Mouse (Mus musculus) embryonic facial prominence, embryonic 10.5 days (tissue): Measurements from ENCODE around the gene Lzic. TPM values are rescaled to one million over a fixed set of nuclear protein-coding genes. Genes with fewer than 3 reads are reported as not detected.
"Not testable (repeated sequence)": the region's sequence is repeated elsewhere in the genome, so short reads cannot be mapped to it uniquely, and the experiment has no call there.

ENCODE experiments used
- DNase-seq: peaks from one replicate; pipeline ENCODE4 v3.0.0-alpha.2; 2017; ENCODE audit warnings: low spot score
- H3K27ac ChIP-seq: fragments of 300-500 bp; sonication (generic); replicated peaks from 2 replicates; pipeline ENCODE4 v1.5.1; 2016; ENCODE audit warnings: mild to moderate bottlenecking
- H3K27me3 ChIP-seq: fragments of 300-500 bp; sonication (generic); replicated peaks from 2 replicates; pipeline ENCODE4 v1.6.1; 2016; ENCODE audit warnings: low read depth, mild to moderate bottlenecking; ENCODE audit not compliant: poor library complexity, severe bottlenecking
- H3K36me3 ChIP-seq: fragments of 300-500 bp; sonication (generic); replicated peaks from 2 replicates; pipeline ENCODE4 v1.6.1; 2016; ENCODE audit warnings: mild to moderate bottlenecking, moderate library complexity
- H3K4me1 ChIP-seq: fragments of 300-500 bp; sonication (generic); 2 replicates; pipeline ENCODE4 v1.6.1; 2016
- H3K4me3 ChIP-seq: fragments of 300-500 bp; sonication (generic); 2 replicates; pipeline ENCODE4 v1.5.1; 2016; ENCODE audit warnings: mild to moderate bottlenecking, moderate library complexity
- H3K9me3 ChIP-seq: fragments of 300-500 bp; sonication (generic); 2 replicates; pipeline ENCODE4 v1.6.1; 2016; ENCODE audit warnings: mild to moderate bottlenecking
- WGBS: fragments of 180-500 bp; shearing (Covaris S2); methylation state at CpG from one replicate; pipeline ENCODE4 v1.1.7; 2016; 5-methylcytosine and 5-hydroxymethylcytosine counted together
- polyA plus RNA-seq: library from polyadenylated mRNA; unstranded; fragments of >200 nt; fragmentation: Nextera tagmentation; extraction: Ambion mirVana; gene quantifications from 2 replicates; pipeline ENCODE4 v1.2.1, GENCODE M21; 2016

The Lzic gene
- polyA plus RNA-seq, 1 experiment from 2014 or later: 53.2 TPM

DNA sequence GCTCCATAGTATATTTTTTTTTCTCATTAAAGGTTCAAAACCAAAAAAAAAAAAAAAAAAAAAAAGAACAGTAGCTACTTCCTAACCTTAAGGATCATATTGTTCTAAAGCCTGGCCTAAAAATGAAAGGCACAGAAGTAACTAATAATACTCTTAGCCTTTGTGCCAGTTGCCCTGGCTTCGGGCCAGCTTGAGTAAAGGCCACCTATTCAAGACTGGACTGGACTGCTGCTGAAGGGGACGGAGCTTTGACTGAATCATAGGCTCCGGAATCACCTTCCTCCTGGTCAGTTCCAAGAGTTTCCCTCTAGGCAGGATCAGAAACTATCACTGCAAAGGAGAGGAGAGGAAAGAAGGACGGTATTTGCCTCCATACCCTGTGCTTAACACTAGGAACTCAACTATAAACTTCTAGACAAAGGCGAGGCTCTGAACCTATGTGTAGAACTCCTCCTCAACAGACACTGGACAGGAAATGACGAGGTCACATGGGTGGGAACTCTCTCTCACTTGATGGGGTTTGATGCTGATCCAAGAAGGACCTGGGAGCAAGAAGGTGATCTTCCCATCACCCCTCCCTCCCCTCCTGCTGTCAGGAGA lies 27.1 kb upstream of the Lzic start:
- no peak for DNase-seq
- no peaks in the 10 kb centered on the region for H3K9me3 ChIP-seq
- no peaks in the 10 kb centered on the region for H3K4me1 ChIP-seq
- 82% methylated on average over 6 of the region's 6 CpGs for WGBS
- no peak overlapping the region for H3K27ac ChIP-seq
- H3K27me3 ChIP-seq: no peaks in the 10 kb centered on the region
- H3K36me3 ChIP-seq: no peaks in the 10 kb centered on the region
- H3K4me3 ChIP-seq: no peak overlapping the region

DNA sequence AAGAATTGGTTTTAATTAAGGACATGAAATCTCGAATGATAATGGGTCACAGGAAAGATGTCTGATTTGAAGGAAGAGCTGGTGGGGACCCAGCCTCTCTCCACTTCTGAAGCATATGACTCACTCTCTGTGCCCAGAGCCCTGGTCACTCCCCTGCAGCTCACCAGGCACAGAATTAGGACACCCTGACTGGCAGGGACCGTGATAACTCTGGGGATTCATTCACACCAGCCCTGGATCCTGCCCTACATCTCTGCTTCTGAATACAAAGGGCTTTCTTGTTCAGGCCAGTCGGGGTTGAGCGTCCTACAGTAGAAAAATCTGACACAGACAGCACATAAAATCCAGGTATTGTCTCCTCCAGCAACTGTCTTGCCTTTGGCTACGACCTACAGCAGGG lies 26.5 kb upstream of the Lzic start:
- Histone ChIP-seq H3K4me3 (no peak overlapping the region), H3K9me3 (no peaks in the 10 kb centered on the region), H3K4me1 (0 out of 2 replicates have a peak, but pooled peaks cover under 1% of the 10 kb centered on the region), H3K27me3 (no peaks in the 10 kb centered on the region), H3K36me3 (no peaks in the 10 kb centered on the region), H3K27ac (no peak overlapping the region)
- DNase-seq: no peak
- WGBS: 48% methylated on average over 5 of the region's 5 CpGs

DNA sequence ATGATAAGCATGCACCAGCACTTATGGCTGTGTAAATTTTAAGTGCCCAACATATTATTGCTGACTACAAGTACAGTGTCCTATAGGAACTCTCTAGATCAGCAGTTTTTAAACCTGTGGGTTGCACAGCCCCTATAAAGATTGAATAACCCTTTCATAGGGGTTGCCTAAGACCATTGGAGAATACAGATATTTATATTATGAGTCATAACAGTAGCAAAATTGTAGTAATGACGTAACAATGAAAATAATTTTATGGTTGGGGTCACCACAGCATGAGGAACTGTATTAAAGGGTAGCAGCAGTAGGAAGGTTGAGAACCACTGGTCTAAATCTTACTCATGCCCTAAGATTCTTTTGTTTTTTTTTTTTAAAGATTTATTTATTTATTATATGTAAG lies 25.6 kb upstream of the Lzic start:
- DNase-seq: no peak
- Histone ChIP-seq H3K9me3 (no peaks in the 10 kb centered on the region), H3K4me3 (no peak overlapping the region), H3K4me1 (0 out of 2 replicates have a peak, but pooled peaks cover 2% of the 10 kb centered on the region), H3K27me3 (no peaks in the 10 kb centered on the region), H3K36me3 (no peaks in the 10 kb centered on the region), H3K27ac (no peak overlapping the region)
- WGBS: 75% methylated on average over 1 of the region's 1 CpGs

DNA sequence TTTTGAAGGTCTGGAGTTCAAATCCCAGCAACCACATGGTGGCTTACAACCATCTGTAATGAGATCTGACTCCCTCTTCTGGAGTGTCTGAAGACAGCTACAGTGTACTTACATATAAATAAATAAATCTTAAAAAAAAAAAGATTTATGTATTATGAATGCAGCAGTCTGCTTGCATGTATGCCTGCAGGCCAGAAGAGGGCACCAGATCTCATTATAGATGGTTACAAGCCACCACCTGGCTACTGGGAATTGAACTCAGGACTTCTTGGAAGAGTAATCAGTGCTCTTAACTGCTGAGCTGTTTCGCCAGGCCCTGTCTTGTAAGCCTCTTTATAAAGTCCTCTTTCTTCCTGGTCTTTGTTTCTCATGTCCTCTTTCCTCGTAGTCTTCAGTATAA lies 24.6 kb upstream of the Lzic start:
- not testable (repeated sequence) for H3K27ac ChIP-seq, H3K4me3 ChIP-seq, DNase-seq, H3K36me3 ChIP-seq, H3K4me1 ChIP-seq, H3K27me3 ChIP-seq, H3K9me3 ChIP-seq
- 95% methylated on average over 2 of the region's 2 CpGs for WGBS

DNA sequence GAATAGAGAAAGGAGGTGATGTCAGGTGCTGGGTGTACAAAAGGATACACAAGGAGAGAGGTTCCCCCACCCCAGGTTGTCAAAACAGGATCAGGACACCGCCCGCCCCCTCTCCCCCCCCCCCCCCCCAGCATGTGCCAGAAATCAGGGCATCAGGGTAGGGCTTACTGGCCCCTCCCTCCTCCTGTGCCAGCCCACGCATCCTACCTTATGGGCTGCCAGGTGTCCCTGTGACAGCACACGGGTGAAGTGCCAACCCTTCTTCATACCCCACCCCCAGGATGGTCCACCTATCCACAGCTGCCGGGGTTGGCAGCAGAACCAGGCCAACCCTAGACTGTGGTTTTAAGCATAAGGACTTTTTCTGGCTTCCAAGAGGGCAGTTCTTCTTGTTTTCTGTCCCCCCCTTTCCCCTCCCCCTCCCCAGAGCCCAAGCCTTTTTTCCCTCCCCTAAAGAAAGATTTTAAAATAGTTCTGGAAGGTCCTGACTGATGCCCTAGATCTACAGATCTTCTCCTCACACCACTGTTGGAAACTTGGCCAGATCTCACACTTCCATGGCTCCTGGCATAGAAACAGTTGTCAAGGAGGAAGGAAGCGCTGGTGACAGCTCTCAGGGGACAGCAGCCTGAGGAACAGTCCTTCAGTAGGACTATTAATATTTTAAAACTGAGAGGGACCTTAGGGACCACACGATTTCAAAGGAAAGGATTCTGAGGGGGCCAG lies 23.3 kb upstream of the Lzic start:
- WGBS: 82% methylated on average over 7 of the region's 7 CpGs
- Histone ChIP-seq H3K9me3 (no peaks in the 10 kb centered on the region), H3K36me3 (peaks cover 8% of the 10 kb centered on the region; the same call in 1 of the 2 replicates), H3K27ac (no peak overlapping the region), H3K27me3 (no peaks in the 10 kb centered on the region), H3K4me3 (no peak overlapping the region), H3K4me1 (0 out of 2 replicates have a peak, but pooled peaks cover 2% of the 10 kb centered on the region)
- DNase-seq: no peak

DNA sequence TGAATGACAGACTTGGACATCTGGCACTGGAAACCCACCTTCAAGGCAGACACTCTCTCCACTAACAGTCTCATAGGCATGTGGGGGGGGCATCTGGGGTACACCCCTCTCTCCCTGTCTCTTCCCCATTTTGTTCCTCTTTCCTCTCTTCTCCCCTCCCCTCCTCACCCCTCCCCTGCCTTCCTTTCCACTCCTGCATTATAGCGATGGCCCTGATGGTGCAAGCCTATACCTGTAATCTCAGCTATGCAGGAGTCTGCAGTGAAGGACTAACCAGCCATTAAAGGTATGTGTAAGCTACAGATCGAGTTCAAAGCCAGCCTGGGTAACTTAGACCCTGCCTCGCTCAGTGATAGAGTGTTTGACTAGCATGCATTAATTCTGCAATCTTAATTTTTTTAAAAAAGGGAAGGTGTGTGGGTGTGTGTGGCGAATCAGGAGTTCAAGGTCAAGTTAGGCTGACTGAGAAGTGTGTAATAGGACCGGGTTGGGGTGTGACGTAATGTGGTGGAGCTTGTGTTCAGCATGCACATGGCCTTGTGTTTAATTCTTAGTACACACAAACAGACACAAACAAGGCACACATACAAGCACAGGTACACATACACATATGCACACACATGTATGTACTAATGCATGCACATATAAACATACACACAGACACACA lies 22.6 kb upstream of the Lzic start:
- Histone ChIP-seq H3K9me3 (no peaks in the 10 kb centered on the region), H3K4me1 (0 out of 2 replicates have a peak, but pooled peaks cover 2% of the 10 kb centered on the region), H3K36me3 (peaks cover 8% of the 10 kb centered on the region), H3K4me3 (no peak overlapping the region), H3K27ac (no peak overlapping the region), H3K27me3 (no peaks in the 10 kb centered on the region)
- DNase-seq: no peak
- 81% methylated on average over 6 of the region's 6 CpGs for WGBS

DNA sequence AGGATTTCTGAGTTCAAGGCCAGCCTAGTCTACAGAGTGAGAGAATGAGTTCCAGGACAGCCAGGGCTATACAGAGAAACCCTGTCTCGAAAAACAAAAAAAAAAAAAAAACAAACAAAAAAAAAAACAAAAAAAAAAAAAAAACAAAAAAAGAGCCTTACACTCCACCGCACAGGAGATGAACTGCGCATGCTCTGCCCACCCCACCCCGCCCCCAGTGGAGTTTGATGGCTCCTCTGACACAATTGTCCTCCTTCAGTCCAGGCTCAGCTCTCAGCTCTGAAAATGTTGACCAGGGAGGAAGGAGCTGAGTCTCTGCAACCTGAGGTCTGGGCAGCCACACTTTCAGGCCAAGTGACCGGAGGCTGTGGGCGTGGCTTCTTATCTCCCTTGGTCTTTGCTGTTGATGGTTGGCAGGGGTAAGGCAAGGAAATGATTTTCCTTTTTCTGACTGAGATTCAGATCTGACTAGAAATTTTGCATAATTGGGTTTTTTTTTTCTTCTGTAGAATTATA lies 21.5 kb upstream of the Lzic start:
- Histone ChIP-seq H3K27me3 (no peaks in the 10 kb centered on the region), H3K4me3 (no peak overlapping the region), H3K27ac (no peak overlapping the region), H3K36me3 (peaks cover 14% of the 10 kb centered on the region), H3K4me1 (0 out of 2 replicates have a peak, but pooled peaks cover 2% of the 10 kb centered on the region), H3K9me3 (no peaks in the 10 kb centered on the region)
- no peak for DNase-seq
- WGBS: 70% methylated on average over 6 of the region's 6 CpGs

DNA sequence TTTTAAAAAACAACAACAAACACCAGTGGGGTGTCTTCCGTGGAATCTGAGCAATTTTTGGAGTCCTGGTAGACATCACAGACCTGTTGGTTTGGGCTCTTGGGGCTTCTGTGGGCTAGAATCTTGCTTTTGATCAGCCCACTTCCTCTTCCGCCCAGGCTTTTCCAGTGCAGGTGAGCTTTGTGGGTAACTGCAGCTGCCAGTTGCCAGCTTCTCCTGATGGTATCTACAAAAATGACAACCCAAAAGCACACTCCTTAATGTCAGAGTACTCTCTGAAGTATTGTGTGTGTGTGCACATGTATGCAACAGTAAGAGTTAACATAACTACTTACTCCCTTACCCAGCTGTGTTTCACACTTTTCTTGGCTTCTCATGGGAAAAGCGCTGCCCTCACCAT lies 15.5 kb upstream of the Lzic start:
- WGBS: 95% methylated on average over 3 of the region's 3 CpGs
- Histone ChIP-seq H3K9me3 (no peaks in the 10 kb centered on the region; the same call in 1 of the 2 replicates), H3K4me3 (no peak overlapping the region), H3K4me1 (no peaks in the 10 kb centered on the region), H3K27ac (no peak overlapping the region), H3K36me3 (peaks cover 55% of the 10 kb centered on the region), H3K27me3 (no peaks in the 10 kb centered on the region)
- no peak for DNase-seq

DNA sequence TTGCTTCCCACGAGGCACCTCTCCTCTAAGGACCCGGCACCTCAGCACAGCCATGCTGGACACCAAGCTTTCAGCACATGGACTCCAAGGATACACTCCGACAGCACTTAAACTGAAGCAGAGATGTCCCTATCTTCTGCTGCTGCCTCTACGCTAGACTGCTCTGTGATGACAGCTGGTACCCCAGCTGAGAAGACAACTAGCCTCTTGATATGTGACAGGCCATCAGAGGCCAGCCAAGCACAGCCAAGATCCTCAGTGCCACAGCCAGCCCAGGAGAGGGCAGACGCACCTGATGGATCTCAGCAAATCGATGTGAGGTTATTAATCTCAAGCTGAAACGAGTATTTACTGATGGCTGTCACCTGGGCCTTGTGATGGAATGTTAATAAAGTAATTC lies 9.9 kb upstream of the Lzic start:
- 83% methylated on average over 7 of the region's 7 CpGs for WGBS

DNA sequence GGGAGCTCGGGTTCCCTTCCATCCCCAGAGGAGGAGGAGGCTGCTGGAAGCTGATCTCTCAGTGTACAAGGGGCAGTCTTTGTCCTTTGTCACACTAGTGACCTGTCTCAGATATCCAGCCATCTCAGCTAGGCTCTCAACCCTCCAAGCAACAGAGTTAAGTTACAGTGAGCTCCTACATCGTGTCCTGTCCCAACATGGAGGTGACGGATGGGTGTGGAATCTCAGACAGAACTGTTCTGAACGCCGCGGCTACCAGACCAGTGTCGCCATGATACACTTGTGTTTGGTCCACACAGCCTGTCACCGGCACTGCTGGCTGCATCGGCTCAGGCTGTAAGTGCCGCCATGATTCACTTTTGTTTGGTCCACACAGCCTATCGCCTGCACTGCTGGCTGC lies 8.0 kb upstream of the Lzic start, which contains the start of gene Tmem274:
Tmem274 (plus strand) TSS at position 301 of the 400 bp plus-strand sequence.
- Histone ChIP-seq H3K27me3 (no peaks in the 10 kb centered on the region), H3K9me3 (no peaks in the 10 kb centered on the region; the same call in 1 of the 2 replicates), H3K36me3 (peaks cover 29% of the 10 kb centered on the region), H3K4me3 (no peak within 1 kb of the TSS), H3K27ac (no peak within 1 kb of the TSS), H3K4me1 (no peaks in the 10 kb centered on the region)
- DNase-seq: no peak
- 78% methylated on average over 11 of the region's 11 CpGs for WGBS

More for the DNA sequence above, 9.9 kb upstream of the Lzic start:
- Histone ChIP-seq H3K9me3 (no peaks in the 10 kb centered on the region; the same call in 1 of the 2 replicates), H3K36me3 (peaks cover 32% of the 10 kb centered on the region), H3K4me3 (no peak overlapping the region), H3K4me1 (no peaks in the 10 kb centered on the region), H3K27me3 (no peaks in the 10 kb centered on the region), H3K27ac (no peak overlapping the region)
- DNase-seq: no peak

DNA sequence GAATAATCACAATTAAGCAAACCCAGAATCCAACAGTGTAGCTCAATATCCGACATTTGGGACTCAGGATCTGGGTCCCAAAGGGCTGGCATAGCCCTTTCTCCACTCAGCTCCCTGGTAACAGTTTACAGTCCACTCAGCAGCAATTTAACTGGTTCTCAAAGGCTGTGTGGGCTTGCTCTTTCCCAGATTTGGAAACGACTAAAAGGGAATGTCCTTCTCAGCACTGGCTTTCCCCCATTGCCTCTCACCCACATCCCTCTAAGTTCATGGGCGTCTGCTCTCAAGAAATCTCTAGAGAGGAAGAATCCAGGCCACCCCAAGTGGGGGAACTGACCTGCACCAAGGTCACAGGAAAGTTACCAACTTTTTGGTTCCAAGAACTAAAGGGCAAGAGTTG lies 463 bp upstream of the Lzic start:
- H3K4me1 ChIP-seq: peaks cover 26% of the 10 kb centered on the region
- H3K9me3 ChIP-seq: no peaks in the 10 kb centered on the region
- no peak for DNase-seq
- 56% methylated on average over 3 of the region's 3 CpGs for WGBS
- peak overlapping the region; percentile 95 for H3K4me3 ChIP-seq
- H3K36me3 ChIP-seq: peaks cover 30% of the 10 kb centered on the region
- H3K27ac ChIP-seq: peak overlapping the region; percentile 91
- H3K27me3 ChIP-seq: no peaks in the 10 kb centered on the region

DNA sequence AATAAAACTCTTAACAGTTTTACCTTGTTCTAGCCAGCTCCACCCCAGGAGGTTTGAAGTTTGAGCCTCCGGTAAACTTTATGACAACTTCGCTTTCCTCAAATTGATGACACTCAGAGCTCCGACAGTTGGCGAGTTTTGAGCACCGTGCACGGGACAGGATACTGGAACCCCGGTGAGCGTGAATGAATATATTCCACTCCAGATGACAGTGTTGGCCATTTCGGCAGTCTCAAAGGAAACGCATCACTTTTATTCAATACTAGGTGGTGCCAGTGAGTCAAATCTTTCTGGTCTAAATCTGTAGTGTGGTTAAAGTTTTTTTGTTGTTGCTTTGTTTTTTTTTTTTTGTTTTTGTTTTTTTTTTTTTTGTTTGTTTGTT lies 787 bp downstream of the Lzic start:
- Histone ChIP-seq H3K9me3 (no peaks in the 10 kb centered on the region), H3K4me1 (peaks cover 26% of the 10 kb centered on the region), H3K27ac (peak overlapping the region; percentile 91), H3K27me3 (no peaks in the 10 kb centered on the region), H3K36me3 (peaks cover 43% of the 10 kb centered on the region), H3K4me3 (peak overlapping the region; percentile 95)
- WGBS: 2% methylated on average over 10 of the region's 10 CpGs
- peak; percentile 29 for DNase-seq
